Mouse (Mus musculus) kidney, adult 11 months (tissue): ENCODE results near the gene Nostrin.

Source experiments
- DNase-seq: peaks from one replicate; pipeline ENCODE4 v3.0.0; 2022

The Nostrin gene

GRCm38 (mm10) chr2:69129425-69130210 is 6.0 kb upstream of the Nostrin start:
- peak; percentile 9 for DNase-seq

GRCm38 (mm10) chr2:69132046-69132445 is 3.6 kb upstream of the Nostrin start:
- DNase-seq = no peak

- no peak for DNase-seq
These were observed 3.0 kb upstream of the Nostrin start for GRCm38 (mm10) chr2:69132488-69133040.

GRCm38 (mm10) chr2:69134186-69134585 is 1.4 kb upstream of the Nostrin start:
- DNase-seq = no peak

- no peak for DNase-seq
These were observed 663 bp upstream of the Nostrin start for GRCm38 (mm10) chr2:69134937-69135336.

- peak; percentile 18 for DNase-seq
These were observed 1.9 kb downstream of the Nostrin start for GRCm38 (mm10) chr2:69137406-69138084.

GRCm38 (mm10) chr2:69138759-69139158 is 3.2 kb downstream of the Nostrin start:
- DNase-seq = no peak

GRCm38 (mm10) chr2:69140215-69140614 is 4.6 kb downstream of the Nostrin start:
- no peak for DNase-seq

- no peak for DNase-seq
These were observed 5.2 kb downstream of the Nostrin start for GRCm38 (mm10) chr2:69140816-69141215.

GRCm38 (mm10) chr2:69148691-69149090 is 13.1 kb downstream of the Nostrin start:
- no peak for DNase-seq

GRCm38 (mm10) chr2:69149154-69149553 is 13.6 kb downstream of the Nostrin start:
- DNase-seq = no peak

GRCm38 (mm10) chr2:69150841-69151240 is 15.2 kb downstream of the Nostrin start:
- DNase-seq = no peak

- no peak for DNase-seq
These were observed 20.3 kb downstream of the Nostrin start for GRCm38 (mm10) chr2:69155861-69156260.

GRCm38 (mm10) chr2:69156283-69156682 is 20.7 kb downstream of the Nostrin start:
- DNase-seq = no peak

GRCm38 (mm10) chr2:69158907-69159306 is 23.3 kb downstream of the Nostrin start:
- DNase-seq = no peak

- no peak for DNase-seq
These were observed 34.9 kb downstream of the Nostrin start for GRCm38 (mm10) chr2:69170395-69171077.

GRCm38 (mm10) chr2:69175296-69175695 is 39.7 kb downstream of the Nostrin start:
- DNase-seq = no peak

- no peak for DNase-seq
These were observed 44.1 kb downstream of the Nostrin start for GRCm38 (mm10) chr2:69179721-69180120.

GRCm38 (mm10) chr2:69187990-69188389 is 52.4 kb downstream of the Nostrin start:
- no peak for DNase-seq

GRCm38 (mm10) chr2:69188732-69189131 is 53.1 kb downstream of the Nostrin start:
- DNase-seq = no peak

GRCm38 (mm10) chr2:69189222-69189621 is 53.6 kb downstream of the Nostrin start:
- DNase-seq = no peak

GRCm38 (mm10) chr2:69191059-69191458 is 55.5 kb downstream of the Nostrin start:
- no peak for DNase-seq

- DNase-seq = no peak
These were observed 58.0 kb downstream of the Nostrin start for GRCm38 (mm10) chr2:69193555-69193954.
